ENCODE assay signal across 15 mouse cellular contexts in the genomic region with DNA sequence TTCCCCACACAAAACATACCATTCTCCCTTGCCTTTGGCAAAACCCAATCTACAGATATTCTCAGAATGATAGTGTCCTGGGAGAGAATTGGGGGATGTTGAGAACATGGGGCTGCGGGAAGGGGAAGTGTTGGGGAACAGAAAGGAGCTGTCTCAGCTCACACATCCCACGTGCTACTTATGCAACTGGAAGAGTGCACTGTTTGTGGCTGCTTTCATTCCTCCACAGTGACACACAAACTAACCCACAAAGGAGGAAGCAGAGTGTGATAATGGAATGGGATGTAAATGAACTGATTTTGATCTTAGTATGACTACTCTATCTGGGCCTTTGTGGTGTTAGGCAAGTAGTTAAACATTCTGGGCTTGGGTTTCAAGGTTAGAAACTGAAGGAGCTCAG.
"Had no signal": no experiment of that assay in that cellular context is flagged by ENCODE, and none has a peak within 500 bp of the region (broad histone marks: within the 10 kb centered on the region; RNA-seq: fewer than 3 reads in every experiment).

No protein-coding gene starts in this region.

- H3K36me3 ChIP-seq: kidney, embryonic 15.5 days; limb, embryonic 13.5 days; midbrain, embryonic 12.5 days; neural tube, embryonic 13.5 days had no signal

- ATAC-seq: midbrain, embryonic 16.5 days had no signal

- H3K27me3 ChIP-seq: kidney, embryonic 15.5 days; limb, embryonic 13.5 days; midbrain, embryonic 12.5 days; neural tube, embryonic 13.5 days had no signal

- H3K4me2 ChIP-seq: kidney, embryonic 15.5 days; limb, embryonic 13.5 days; lung, embryonic 14.5 days; midbrain, embryonic 12.5 days; neural tube, embryonic 13.5 days had no signal

- DNase-seq: kidney, adult 11 months; kidney, postnatal 14 days; left cerebral cortex, postnatal 4 days; lung, embryonic 14.5 days; lung, postnatal 10 days; retina, postnatal 1 day; right cerebral cortex, postnatal 14 days; thymus, postnatal 36 days had no signal

- H3K9me3 ChIP-seq: kidney, embryonic 15.5 days; limb, embryonic 13.5 days; midbrain, embryonic 12.5 days; neural tube, embryonic 13.5 days had no signal

- H3K4me3 ChIP-seq: kidney, embryonic 15.5 days; limb, embryonic 13.5 days; midbrain, embryonic 12.5 days; neural tube, embryonic 13.5 days had no signal

- H3K27ac ChIP-seq: kidney, embryonic 15.5 days; limb, embryonic 13.5 days; liver, embryonic 14.5 days; macrophage; midbrain, embryonic 12.5 days; neural tube, embryonic 13.5 days had no signal

- H3K4me1 ChIP-seq: kidney, embryonic 15.5 days; limb, embryonic 13.5 days; midbrain, embryonic 12.5 days; neural tube, embryonic 13.5 days had no signal

- H3K9ac ChIP-seq: kidney, embryonic 15.5 days; limb, embryonic 13.5 days; liver, embryonic 14.5 days; lung, embryonic 14.5 days; midbrain, embryonic 12.5 days; neural tube, embryonic 13.5 days had no signal
